Mouse (Mus musculus): ENCODE data around the gene Gnaz. TPM values are rescaled to one million over a fixed set of nuclear protein-coding genes. Genes with fewer than 3 reads are reported as not detected.
A peak's percentile ranks its signal among the peaks of the same experiment; 100 is the strongest.

Gnaz gene
- polyA plus RNA-seq, 1 experiment from 2014 or later, result 12.2 TPM

DNA sequence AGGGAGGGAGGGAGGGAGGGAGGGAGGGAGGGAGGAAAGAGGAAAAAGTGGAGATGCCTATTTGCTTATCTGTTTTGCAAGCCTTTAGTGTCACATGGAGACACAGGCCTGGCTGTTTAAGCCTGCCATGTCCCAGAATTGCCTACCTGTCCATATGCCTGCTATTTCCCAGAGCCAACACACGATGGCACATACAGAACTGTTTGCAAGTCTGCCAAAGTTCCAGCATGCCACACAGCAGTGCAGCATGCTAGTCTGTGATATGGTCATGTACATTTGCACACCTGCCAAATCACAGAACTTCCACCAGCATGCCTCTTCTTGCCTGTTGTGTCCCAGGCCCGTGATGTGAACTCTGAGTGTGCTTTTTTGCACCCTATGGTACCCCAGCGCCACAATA is 36.4 kb upstream of the Gnaz start:
- no peaks in the 10 kb centered on the region for H3K4me1 ChIP-seq (ENCODE audit: control insufficient read depth, insufficient read depth, low read length)
- H3K4me3 ChIP-seq (ENCODE audit: low read depth, low read length), result no peak overlapping the region
- no peaks in the 10 kb centered on the region for H3K27me3 ChIP-seq (ENCODE audit: control insufficient read depth, insufficient read depth, low read length)
- ATAC-seq (ENCODE audit: low FRiP score) (no peak), DNase-seq (ENCODE audit: low spot score, missing footprints) (no peak)
- H3K9me3 ChIP-seq (ENCODE audit: control insufficient read depth, low read length), result no peaks in the 10 kb centered on the region
- H3K36me3 ChIP-seq (ENCODE audit: control insufficient read depth, insufficient read depth, low read length), result no peaks in the 10 kb centered on the region
- no peak overlapping the region for H3K27ac ChIP-seq (ENCODE audit: low read depth, low read length)
- WGBS, result 76% methylated on average over 3 of the region's 3 CpGs
- H3K4me2 ChIP-seq, result no peak overlapping the region
- no peak overlapping the region for H3K9ac ChIP-seq (ENCODE audit: low read length)

DNA sequence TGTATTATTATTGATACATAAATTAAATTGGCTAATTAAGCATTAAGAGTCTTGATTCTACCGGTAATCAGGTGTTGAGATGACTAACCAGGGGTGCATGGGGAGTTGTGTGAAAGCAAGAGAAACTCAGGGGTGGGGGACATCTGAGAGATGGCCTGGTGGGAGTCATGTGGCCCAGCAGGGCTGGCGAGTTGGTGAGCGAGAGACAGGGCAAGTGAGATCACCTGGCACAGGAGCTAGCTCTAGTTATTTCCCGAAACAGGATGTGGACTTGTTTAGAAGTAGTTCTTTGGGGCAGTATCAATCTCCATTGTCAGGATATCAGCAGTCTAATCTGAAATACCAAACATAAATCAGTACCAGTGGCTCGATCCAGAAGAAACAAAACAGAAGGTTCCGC is 35.3 kb upstream of the Gnaz start:
- H3K9me3 ChIP-seq (ENCODE audit: control insufficient read depth, low read length), result no peaks in the 10 kb centered on the region
- H3K4me3 ChIP-seq (ENCODE audit: low read depth, low read length), result no peak overlapping the region
- H3K9ac ChIP-seq (ENCODE audit: low read length), result no peak overlapping the region
- 87% methylated on average over 6 of the region's 6 CpGs for WGBS
- H3K4me1 ChIP-seq (ENCODE audit: control insufficient read depth, insufficient read depth, low read length), result no peaks in the 10 kb centered on the region
- H3K36me3 ChIP-seq (ENCODE audit: control insufficient read depth, insufficient read depth, low read length), result no peaks in the 10 kb centered on the region
- no peak overlapping the region for H3K27ac ChIP-seq (ENCODE audit: low read depth, low read length)
- no peak overlapping the region for H3K4me2 ChIP-seq
- H3K27me3 ChIP-seq (ENCODE audit: control insufficient read depth, insufficient read depth, low read length), result no peaks in the 10 kb centered on the region
- DNase-seq (ENCODE audit: low spot score, missing footprints) (no peak), ATAC-seq (ENCODE audit: low FRiP score) (no peak)

- no peak for DNase-seq (ENCODE audit: low spot score, missing footprints)
- no peaks in the 10 kb centered on the region for H3K27me3 ChIP-seq (ENCODE audit: control insufficient read depth, insufficient read depth, low read length)
- no peak overlapping the region for H3K9ac ChIP-seq (ENCODE audit: low read length)
- H3K4me3 ChIP-seq (ENCODE audit: low read depth, low read length), result no peak overlapping the region
- no peaks in the 10 kb centered on the region for H3K4me1 ChIP-seq (ENCODE audit: control insufficient read depth, insufficient read depth, low read length)
- no peaks in the 10 kb centered on the region for H3K9me3 ChIP-seq (ENCODE audit: control insufficient read depth, low read length)
- H3K27ac ChIP-seq (ENCODE audit: low read depth, low read length), result no peak overlapping the region
- H3K4me2 ChIP-seq, result no peak overlapping the region
- 78% methylated on average over 6 of the region's 6 CpGs for WGBS
- ATAC-seq (ENCODE audit: low FRiP score), result no peak
- no peaks in the 10 kb centered on the region for H3K36me3 ChIP-seq (ENCODE audit: control insufficient read depth, insufficient read depth, low read length)
These were observed 34.5 kb upstream of the Gnaz start for GRCm38 (mm10) chr10:74932487-74932886.

DNA sequence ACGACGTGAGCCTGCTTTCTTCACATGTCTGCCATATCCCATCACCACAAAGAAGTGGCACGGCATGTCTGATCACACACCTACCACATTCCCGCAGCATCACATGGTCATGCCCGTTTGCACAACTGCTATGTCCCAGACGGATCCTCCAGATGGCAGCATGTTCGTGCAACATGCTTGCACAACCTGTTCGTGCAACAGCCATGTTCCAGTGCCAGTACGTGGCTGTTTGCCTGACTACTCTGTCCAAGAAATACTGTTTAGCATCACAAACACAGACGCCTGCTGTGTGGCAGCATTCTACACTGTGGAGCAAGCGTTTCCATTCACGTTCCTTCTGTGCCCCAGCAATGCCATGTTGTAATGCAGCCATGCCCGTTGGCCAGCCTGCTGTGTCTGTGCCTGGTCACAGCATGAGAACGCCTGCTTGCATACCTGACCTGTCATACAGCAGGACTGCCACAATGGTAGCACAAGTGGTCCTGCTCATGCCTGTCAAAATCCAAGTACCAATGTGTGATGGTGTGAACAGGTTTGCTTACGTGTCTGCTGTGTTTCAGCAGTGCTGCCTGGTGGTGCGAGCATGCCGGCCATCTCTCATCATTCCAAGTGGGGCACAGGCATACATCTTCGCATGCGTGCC is 33.3 kb upstream of the Gnaz start:
- WGBS, result 88% methylated on average over 19 of the region's 19 CpGs
- Histone ChIP-seq H3K4me2 (no peak overlapping the region), H3K9me3 (ENCODE audit: control insufficient read depth, low read length) (no peaks in the 10 kb centered on the region), H3K4me1 (ENCODE audit: control insufficient read depth, insufficient read depth, low read length) (no peaks in the 10 kb centered on the region), H3K27ac (ENCODE audit: low read depth, low read length) (no peak overlapping the region), H3K27me3 (ENCODE audit: control insufficient read depth, insufficient read depth, low read length) (no peaks in the 10 kb centered on the region), H3K9ac (ENCODE audit: low read length) (no peak overlapping the region), H3K4me3 (ENCODE audit: low read depth, low read length) (no peak overlapping the region), H3K36me3 (ENCODE audit: control insufficient read depth, insufficient read depth, low read length) (no peaks in the 10 kb centered on the region)
- ATAC-seq (ENCODE audit: low FRiP score), result no peak
- DNase-seq (ENCODE audit: low spot score, missing footprints), result no peak

GRCm38 (mm10) chr10:74934521-74934920 is 32.5 kb upstream of the Gnaz start:
- H3K27me3 ChIP-seq (ENCODE audit: control insufficient read depth, insufficient read depth, low read length), result no peaks in the 10 kb centered on the region
- H3K4me1 ChIP-seq (ENCODE audit: control insufficient read depth, insufficient read depth, low read length), result no peaks in the 10 kb centered on the region
- ATAC-seq (ENCODE audit: low FRiP score), result no peak
- H3K27ac ChIP-seq (ENCODE audit: low read depth, low read length), result no peak overlapping the region
- no peaks in the 10 kb centered on the region for H3K9me3 ChIP-seq (ENCODE audit: control insufficient read depth, low read length)
- no peak for DNase-seq (ENCODE audit: low spot score, missing footprints)
- no peaks in the 10 kb centered on the region for H3K36me3 ChIP-seq (ENCODE audit: control insufficient read depth, insufficient read depth, low read length)
- H3K4me3 ChIP-seq (ENCODE audit: low read depth, low read length), result no peak overlapping the region
- H3K9ac ChIP-seq (ENCODE audit: low read length), result no peak overlapping the region
- H3K4me2 ChIP-seq, result no peak overlapping the region
- WGBS, result 83% methylated on average over 12 of the region's 12 CpGs

DNA sequence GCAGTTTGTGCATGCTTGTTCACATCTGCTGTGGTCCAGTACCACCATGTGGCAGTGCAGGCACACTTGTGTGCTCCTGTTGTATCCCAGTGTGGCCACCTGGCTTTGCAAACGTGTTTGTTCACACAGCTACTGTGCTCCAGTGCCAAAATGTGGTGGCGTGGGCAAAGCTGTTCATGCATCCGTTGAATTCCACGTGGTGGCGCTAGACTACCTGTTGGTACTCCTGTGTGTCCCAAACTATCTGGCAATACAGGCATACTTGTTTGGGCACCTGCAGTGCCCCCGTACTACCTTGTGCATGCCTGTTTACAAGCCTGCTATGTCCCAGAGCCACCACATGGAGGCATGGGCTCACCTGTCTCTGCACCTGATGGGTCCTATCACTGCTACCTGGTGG is 32.0 kb upstream of the Gnaz start:
- H3K4me3 ChIP-seq (ENCODE audit: low read depth, low read length), result no peak overlapping the region
- no peaks in the 10 kb centered on the region for H3K4me1 ChIP-seq (ENCODE audit: control insufficient read depth, insufficient read depth, low read length)
- H3K9ac ChIP-seq (ENCODE audit: low read length), result no peak overlapping the region
- no peaks in the 10 kb centered on the region for H3K27me3 ChIP-seq (ENCODE audit: control insufficient read depth, insufficient read depth, low read length)
- no peak overlapping the region for H3K4me2 ChIP-seq
- H3K36me3 ChIP-seq (ENCODE audit: control insufficient read depth, insufficient read depth, low read length), result no peaks in the 10 kb centered on the region
- ATAC-seq (ENCODE audit: low FRiP score) (no peak), DNase-seq (ENCODE audit: low spot score, missing footprints) (peak; percentile 85)
- no peak overlapping the region for H3K27ac ChIP-seq (ENCODE audit: low read depth, low read length)
- 36% methylated on average over 6 of the region's 6 CpGs for WGBS
- no peaks in the 10 kb centered on the region for H3K9me3 ChIP-seq (ENCODE audit: control insufficient read depth, low read length)

GRCm38 (mm10) chr10:74937003-74937790 is 29.8 kb upstream of the Gnaz start:
- DNase-seq (ENCODE audit: low spot score, missing footprints) (no peak), ATAC-seq (ENCODE audit: low FRiP score) (peak; percentile 72)
- no peak overlapping the region for H3K4me3 ChIP-seq (ENCODE audit: low read depth, low read length)
- H3K9ac ChIP-seq (ENCODE audit: low read length), result no peak overlapping the region
- no peaks in the 10 kb centered on the region for H3K9me3 ChIP-seq (ENCODE audit: control insufficient read depth, low read length)
- no peak overlapping the region for H3K4me2 ChIP-seq
- no peaks in the 10 kb centered on the region for H3K36me3 ChIP-seq (ENCODE audit: control insufficient read depth, insufficient read depth, low read length)
- H3K27me3 ChIP-seq (ENCODE audit: control insufficient read depth, insufficient read depth, low read length), result no peaks in the 10 kb centered on the region
- no peaks in the 10 kb centered on the region for H3K4me1 ChIP-seq (ENCODE audit: control insufficient read depth, insufficient read depth, low read length)
- H3K27ac ChIP-seq (ENCODE audit: low read depth, low read length), result no peak overlapping the region
- 81% methylated on average over 10 of the region's 10 CpGs for WGBS

DNA sequence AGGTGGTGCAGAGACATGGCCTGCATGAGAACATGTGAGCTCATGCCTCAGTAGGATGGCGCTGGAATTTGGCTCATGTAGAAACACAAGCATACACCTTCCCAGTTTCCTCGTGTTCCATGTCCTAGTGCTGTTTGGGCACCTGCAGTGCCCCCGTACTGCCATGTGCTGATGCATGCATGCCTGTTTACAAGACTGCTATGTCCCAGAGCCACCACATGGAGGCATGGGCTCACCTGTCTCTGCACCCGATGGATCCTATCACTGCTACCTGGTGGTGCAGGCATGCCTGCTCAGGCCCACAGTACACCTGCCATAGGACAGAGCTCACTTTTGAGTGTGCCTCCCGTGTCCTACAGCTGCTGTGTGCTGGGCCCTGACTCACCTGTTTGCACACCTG is 28.6 kb upstream of the Gnaz start:
- Histone ChIP-seq H3K4me3 (ENCODE audit: low read depth, low read length) (no peak overlapping the region), H3K9me3 (ENCODE audit: control insufficient read depth, low read length) (no peaks in the 10 kb centered on the region), H3K36me3 (ENCODE audit: control insufficient read depth, insufficient read depth, low read length) (no peaks in the 10 kb centered on the region), H3K9ac (ENCODE audit: low read length) (no peak overlapping the region), H3K4me2 (no peak overlapping the region), H3K27ac (ENCODE audit: low read depth, low read length) (no peak overlapping the region), H3K27me3 (ENCODE audit: control insufficient read depth, insufficient read depth, low read length) (no peaks in the 10 kb centered on the region), H3K4me1 (ENCODE audit: control insufficient read depth, insufficient read depth, low read length) (no peaks in the 10 kb centered on the region)
- 63% methylated on average over 5 of the region's 5 CpGs for WGBS
- ATAC-seq (ENCODE audit: low FRiP score) (no peak), DNase-seq (ENCODE audit: low spot score, missing footprints) (no peak)

DNA sequence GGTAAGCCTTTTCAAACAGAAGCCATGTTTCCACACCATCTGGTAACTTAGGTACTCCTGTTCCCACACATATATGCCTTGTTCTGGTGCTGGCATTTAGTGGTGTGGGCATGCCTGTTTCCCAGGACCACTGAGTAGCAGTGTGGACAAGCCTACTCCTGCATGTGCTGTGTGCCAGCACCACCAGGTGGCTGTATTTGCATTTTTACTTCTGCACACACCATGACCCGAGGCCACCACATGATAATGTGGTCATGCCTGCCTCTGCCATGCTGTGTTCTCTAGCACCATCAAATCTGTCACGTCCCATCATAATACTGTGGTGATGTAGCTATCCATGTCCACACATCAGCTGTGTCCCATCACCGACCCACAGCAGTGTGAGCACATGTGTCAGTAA is 27.7 kb upstream of the Gnaz start:
- Histone ChIP-seq H3K9ac (ENCODE audit: low read length) (no peak overlapping the region), H3K27me3 (ENCODE audit: control insufficient read depth, insufficient read depth, low read length) (no peaks in the 10 kb centered on the region), H3K36me3 (ENCODE audit: control insufficient read depth, insufficient read depth, low read length) (no peaks in the 10 kb centered on the region), H3K4me3 (ENCODE audit: low read depth, low read length) (no peak overlapping the region), H3K4me2 (no peak overlapping the region), H3K4me1 (ENCODE audit: control insufficient read depth, insufficient read depth, low read length) (no peaks in the 10 kb centered on the region), H3K27ac (ENCODE audit: low read depth, low read length) (no peak overlapping the region), H3K9me3 (ENCODE audit: control insufficient read depth, low read length) (no peaks in the 10 kb centered on the region)
- ATAC-seq (ENCODE audit: low FRiP score) (no peak), DNase-seq (ENCODE audit: low spot score, missing footprints) (no peak)
- 61% methylated on average over 3 of the region's 3 CpGs for WGBS
